Comparison of ENCODE assay signal across 10 mouse cellular contexts in genomic region chr5:17576069-17576468, GRCm38 (mm10). TPM values are rescaled to one million over a fixed set of nuclear protein-coding genes. Genes with fewer than 3 reads are reported as not detected.
DNase-seq lines count a peak whose midpoint lies in the region; ATAC-seq lines count a peak whose summit lies in the region.
"Had no signal": no experiment of that assay in that cellular context is flagged by ENCODE, and none has a peak within 500 bp of the region (broad histone marks: within the 10 kb centered on the region; RNA-seq: fewer than 3 reads in every experiment).

No protein-coding gene starts in this region.

- H3K4me2 ChIP-seq in forebrain, embryonic 15.5 days (replicated peaks), result peak overlapping the region; percentile 88
- H3K4me2 ChIP-seq in midbrain, embryonic 12.5 days (replicated peaks), result 0 out of 2 replicates have a peak overlapping the region, but pooled peaks have one; percentile 4
- no peak overlapping the region for H3K4me2 ChIP-seq in midbrain, embryonic 13.5 days (replicated peaks)
- H3K4me2 ChIP-seq in stomach, embryonic 14.5 days (replicated peaks; ENCODE audit: low read depth, low read length), result peak overlapping the region; percentile 80
- H3K4me2 ChIP-seq: liver, embryonic 13.5 days had no signal

- no peak for DNase-seq in forebrain, embryonic 10.5 days (ENCODE audit: extremely low spot score, low spot score)
- peak; percentile 19 to 33 for DNase-seq in kidney, postnatal 36 days
- DNase-seq in cerebellum, adult 8-10 months, result no peak
- DNase-seq in c-Kit-positive CD71-positive TER-119-positive erythroid progenitor cells, embryonic 14.5 days (ENCODE audit: low spot score), result no peak
- DNase-seq: B cell, adult 2 months; liver, embryonic 13.5 days had no signal

- H3K4me1 ChIP-seq in forebrain, embryonic 15.5 days, result peaks cover 15% of the 10 kb centered on the region; the same call in 1 of the 2 replicates
- 0 out of 2 replicates have a peak, but pooled peaks cover 4% of the 10 kb centered on the region for H3K4me1 ChIP-seq in forebrain, embryonic 10.5 days
- no peaks in the 10 kb centered on the region for H3K4me1 ChIP-seq in midbrain, embryonic 12.5 days
- peaks cover 8% of the 10 kb centered on the region; the same call in 1 of the 2 replicates for H3K4me1 ChIP-seq in midbrain, embryonic 13.5 days (replicated peaks)
- H3K4me1 ChIP-seq in stomach, embryonic 14.5 days (ENCODE audit: control insufficient read depth, insufficient read depth, low read length), result no peaks in the 10 kb centered on the region
- H3K4me1 ChIP-seq: liver, embryonic 13.5 days had no signal

- H3K27ac ChIP-seq in forebrain, embryonic 15.5 days (replicated peaks), result no peak overlapping the region
- H3K27ac ChIP-seq in forebrain, embryonic 10.5 days, result no peak overlapping the region
- H3K27ac ChIP-seq in midbrain, embryonic 12.5 days (replicated peaks), result no peak overlapping the region
- H3K27ac ChIP-seq in midbrain, embryonic 13.5 days, result no peak overlapping the region
- no peak overlapping the region for H3K27ac ChIP-seq in stomach, embryonic 14.5 days (ENCODE audit: low read length)
- H3K27ac ChIP-seq: liver, embryonic 13.5 days had no signal

- H3K9me3 ChIP-seq in forebrain, embryonic 15.5 days, result no peaks in the 10 kb centered on the region
- H3K9me3 ChIP-seq in forebrain, embryonic 10.5 days, result no peaks in the 10 kb centered on the region
- no peaks in the 10 kb centered on the region for H3K9me3 ChIP-seq in midbrain, embryonic 12.5 days
- H3K9me3 ChIP-seq in midbrain, embryonic 13.5 days, result no peaks in the 10 kb centered on the region
- no peaks in the 10 kb centered on the region for H3K9me3 ChIP-seq in stomach, embryonic 14.5 days (ENCODE audit: control insufficient read depth, low read depth, low read length)
- H3K9me3 ChIP-seq: liver, embryonic 13.5 days had no signal

- no peak for ATAC-seq in forebrain, embryonic 15.5 days (replicated peaks)
- no peak for ATAC-seq in midbrain, embryonic 12.5 days (ENCODE audit: low FRiP score, low read depth)
- ATAC-seq in midbrain, embryonic 13.5 days, result no peak
- ATAC-seq in stomach, embryonic 14.5 days (ENCODE audit: insufficient number of reproducible peaks, insufficient read depth, low FRiP score, low read depth), result no peak

- H3K36me3 ChIP-seq in forebrain, embryonic 15.5 days, result no peaks in the 10 kb centered on the region
- no peaks in the 10 kb centered on the region for H3K36me3 ChIP-seq in forebrain, embryonic 10.5 days (replicated peaks)
- H3K36me3 ChIP-seq in midbrain, embryonic 12.5 days, result no peaks in the 10 kb centered on the region
- no peaks in the 10 kb centered on the region for H3K36me3 ChIP-seq in midbrain, embryonic 13.5 days
- no peaks in the 10 kb centered on the region for H3K36me3 ChIP-seq in stomach, embryonic 14.5 days (ENCODE audit: control insufficient read depth, insufficient read depth, low read length)
- H3K36me3 ChIP-seq: liver, embryonic 13.5 days had no signal

- peak overlapping the region; percentile 22; the same call in 1 of the 2 replicates for H3K9ac ChIP-seq in forebrain, embryonic 15.5 days (replicated peaks)
- H3K9ac ChIP-seq in midbrain, embryonic 12.5 days (replicated peaks), result no peak overlapping the region
- no peak overlapping the region for H3K9ac ChIP-seq in midbrain, embryonic 13.5 days (replicated peaks)
- no peak overlapping the region for H3K9ac ChIP-seq in stomach, embryonic 14.5 days (replicated peaks; ENCODE audit: low read depth, low read length)
- H3K9ac ChIP-seq: liver, embryonic 13.5 days had no signal

- no peaks in the 10 kb centered on the region for H3K27me3 ChIP-seq in forebrain, embryonic 15.5 days
- peaks cover 22% of the 10 kb centered on the region for H3K27me3 ChIP-seq in forebrain, embryonic 10.5 days (ENCODE audit: poor library complexity, severe bottlenecking)
- H3K27me3 ChIP-seq in midbrain, embryonic 12.5 days, result no peaks in the 10 kb centered on the region
- no peaks in the 10 kb centered on the region for H3K27me3 ChIP-seq in midbrain, embryonic 13.5 days
- H3K27me3 ChIP-seq in stomach, embryonic 14.5 days (ENCODE audit: control insufficient read depth, insufficient read depth, low read length), result no peaks in the 10 kb centered on the region

- WGBS in forebrain, embryonic 15.5 days, result 50% methylated on average over 2 of the region's 2 CpGs
- WGBS in forebrain, embryonic 10.5 days, result 77% methylated on average over 2 of the region's 2 CpGs
- WGBS in midbrain, embryonic 12.5 days, result 62% methylated on average over 2 of the region's 2 CpGs
- 55% methylated on average over 2 of the region's 2 CpGs for WGBS in midbrain, embryonic 13.5 days
- 42% methylated on average over 2 of the region's 2 CpGs for WGBS in stomach, embryonic 14.5 days

- peak overlapping the region; percentile 87 for H3K4me3 ChIP-seq in forebrain, embryonic 15.5 days
- no peak overlapping the region for H3K4me3 ChIP-seq in forebrain, embryonic 10.5 days
- H3K4me3 ChIP-seq in midbrain, embryonic 12.5 days, result no peak overlapping the region
- no peak overlapping the region for H3K4me3 ChIP-seq in midbrain, embryonic 13.5 days (replicated peaks)
- peak overlapping the region; percentile 59 for H3K4me3 ChIP-seq in stomach, embryonic 14.5 days (ENCODE audit: low read depth, low read length)
- H3K4me3 ChIP-seq: liver, embryonic 13.5 days had no signal

RNA-seq across cellular contexts. Expression of gene Sema3c, which starts 2.0 kb away (rescaled TPM):
- polyA plus RNA-seq in forebrain, embryonic 15.5 days (2015; fragmentation: Nextera tagmentation; extraction: Ambion mirVana), result 32.2 and 34.9 TPM in 2 replicates
- 5.8 and 6.7 TPM in 2 replicates for polyA plus RNA-seq in forebrain, embryonic 10.5 days (2016; fragmentation: Nextera tagmentation; extraction: Ambion mirVana)
- polyA plus RNA-seq in midbrain, embryonic 12.5 days (2016; fragmentation: Nextera tagmentation; extraction: Ambion mirVana), result 17.1 and 20.1 TPM in 2 replicates
- 9.2 and 9.4 TPM in 2 replicates for polyA plus RNA-seq in midbrain, embryonic 13.5 days (2015; fragmentation: Nextera tagmentation; extraction: Ambion mirVana)
- 72.0 and 74.7 TPM in 2 replicates for polyA plus RNA-seq in stomach, embryonic 14.5 days (2014; fragmentation: Nextera tagmentation; extraction: Ambion mirVana)

Comparison
In these comparisons a context has a peak if more than half of its experiments do, and no peak if none do; other contexts are left out.
1. H3K4me3 ChIP-seq: peak in forebrain, embryonic 15.5 days (single experiment) and stomach, embryonic 14.5 days (single experiment); none in forebrain, embryonic 10.5 days (single experiment), midbrain, embryonic 12.5 days (single experiment) and midbrain, embryonic 13.5 days (single experiment).
2. DNase-seq: peak in kidney, postnatal 36 days (2 of 2); none in forebrain, embryonic 10.5 days (single experiment), cerebellum, adult 8-10 months (single experiment) and c-Kit-positive CD71-positive TER-119-positive erythroid progenitor cells, embryonic 14.5 days (single experiment).